Mouse (Mus musculus): ENCODE data around the gene Pde11a.
A peak's percentile ranks its signal among the peaks of the same experiment; 100 is the strongest.

Gene Pde11a

GRCm38 (mm10) chr2:75959183-75959849 lies 379.3 kb downstream of the Pde11a start:
- DNase-seq (ENCODE audit: low spot score), result peak; percentile 46

- no peak for DNase-seq (ENCODE audit: low spot score)
Observed at GRCm38 (mm10) chr2:75955709-75956108, 382.9 kb downstream of the Pde11a start.

GRCm38 (mm10) chr2:75953320-75953719 lies 385.3 kb downstream of the Pde11a start:
- no peak for DNase-seq (ENCODE audit: low spot score)

- DNase-seq (ENCODE audit: low spot score), result no peak
Observed at GRCm38 (mm10) chr2:75950685-75951084, 387.9 kb downstream of the Pde11a start.

All from embryo, embryonic 10 days (tissue).